In genomic region chr6:48566312-48566711, GRCm38 (mm10) we compare ENCODE assay signal across 8 mouse cellular contexts. TPM values are rescaled to one million over a fixed set of nuclear protein-coding genes. Genes with fewer than 3 reads are reported as not detected.
DNase-seq lines count a peak whose midpoint lies in the region; ATAC-seq lines count a peak whose summit lies in the region.
"Had no signal": no experiment of that assay in that cellular context is flagged by ENCODE, and none has a peak within 500 bp of the region (broad histone marks: within the 10 kb centered on the region; RNA-seq: fewer than 3 reads in every experiment).

No protein-coding gene starts in this region.

- no peak overlapping the region for H3K4me2 ChIP-seq in heart, embryonic 11.5 days

- no peaks in the 10 kb centered on the region; the same call in 1 of the 2 replicates for H3K36me3 ChIP-seq in heart, embryonic 11.5 days (ENCODE audit: control insufficient read depth, insufficient read depth, low read length)

- no peak overlapping the region for H3K4me3 ChIP-seq in heart, embryonic 11.5 days (ENCODE audit: low read depth, low read length)

- peak overlapping the region; percentile 35; the same call in 1 of the 2 replicates for H3K27ac ChIP-seq in heart, embryonic 11.5 days (ENCODE audit: low read depth, low read length)
- H3K27ac ChIP-seq: macrophage had no signal

- ATAC-seq in heart, embryonic 11.5 days (replicated peaks; ENCODE audit: insufficient number of reproducible peaks, low FRiP score, low TSS enrichment) = no peak
- ATAC-seq in erythroblast, adult 5-6 weeks (replicated peaks; ENCODE audit: low FRiP score, poor library complexity, severe bottlenecking) = no peak

- peak; percentile 87 for DNase-seq in Muller cell, postnatal 12 days (ENCODE audit: inconsistent ontology term)
- DNase-seq in adrenal gland, postnatal 25 days = peak; percentile 69
- DNase-seq in kidney, postnatal 4 days = peak; percentile 78 to 85
- no peak for DNase-seq in spleen, adult 12 weeks (ENCODE audit: low spot score)
- no peak for DNase-seq in natural killer cell, adult 2 months (ENCODE audit: low spot score in 2 of 2)

- WGBS in heart, embryonic 11.5 days (ENCODE audit: insufficient replicate concordance) = 42% methylated on average over 5 of the region's 5 CpGs

- no peak overlapping the region for H3K9ac ChIP-seq in heart, embryonic 11.5 days (ENCODE audit: low read depth, low read length)

- no peaks in the 10 kb centered on the region for H3K9me3 ChIP-seq in heart, embryonic 11.5 days (replicated peaks; ENCODE audit: control insufficient read depth, low read length)

- H3K4me1 ChIP-seq in heart, embryonic 11.5 days (ENCODE audit: control insufficient read depth, insufficient read depth, low read length) = peaks cover 25% of the 10 kb centered on the region

- no peaks in the 10 kb centered on the region for H3K27me3 ChIP-seq in heart, embryonic 11.5 days (ENCODE audit: control insufficient read depth, insufficient read depth, low read length)

RNA-seq across cellular contexts. Expression of gene Rarres2, which starts 6.3 kb away (rescaled TPM):
- total RNA-seq in adrenal gland, postnatal 25 days (2021) = 28.6 and 36.8 TPM in 2 replicates
- 16.4 and 18.3 TPM in 2 replicates for polyA plus RNA-seq in heart, embryonic 11.5 days (2014; fragmentation: Nextera tagmentation; extraction: Ambion mirVana)
- total RNA-seq in erythroblast, adult 5-6 weeks (2015; ENCODE audit: low replicate concordance) = not detected in 2 replicates
- total RNA-seq in erythroblast, adult 5-6 weeks (2017; ENCODE audit: low replicate concordance) = not detected in 2 replicates
- polyA plus RNA-seq: macrophage had no signal

RNA-seq across cellular contexts. Expression of gene Lrrc61, which starts 11.7 kb away (rescaled TPM):
- total RNA-seq in adrenal gland, postnatal 25 days (2021) = 43.3 and 59.5 TPM in 2 replicates
- 6.6 and 9.6 TPM in 2 replicates for polyA plus RNA-seq in heart, embryonic 11.5 days (2014; fragmentation: Nextera tagmentation; extraction: Ambion mirVana)
- 2.3 and 8.4 TPM in 2 replicates for total RNA-seq in erythroblast, adult 5-6 weeks (2015; ENCODE audit: low replicate concordance)
- 0.94 and 10.3 TPM in 2 replicates for total RNA-seq in erythroblast, adult 5-6 weeks (2017; ENCODE audit: low replicate concordance)

RNA-seq across cellular contexts. Expression of gene Gm45021, which starts 23.1 kb away (rescaled TPM):
- total RNA-seq in adrenal gland, postnatal 25 days (2021) = not detected in 2 replicates
- polyA plus RNA-seq in heart, embryonic 11.5 days (2014; fragmentation: Nextera tagmentation; extraction: Ambion mirVana) = 0.77 and 1.3 TPM in 2 replicates
- not detected in 2 replicates for total RNA-seq in erythroblast, adult 5-6 weeks (2015; ENCODE audit: low replicate concordance)
- not detected in 2 replicates for total RNA-seq in erythroblast, adult 5-6 weeks (2017; ENCODE audit: low replicate concordance)
- polyA plus RNA-seq: macrophage had no signal

RNA-seq across cellular contexts. Expression of gene Repin1, which starts 27.4 kb away (rescaled TPM):
- 66.1 and 67.8 TPM in 2 replicates for total RNA-seq in adrenal gland, postnatal 25 days (2021)
- 22.0 and 26.5 TPM in 2 replicates for polyA plus RNA-seq in heart, embryonic 11.5 days (2014; fragmentation: Nextera tagmentation; extraction: Ambion mirVana)
- 2.3 TPM in 2 replicates for total RNA-seq in erythroblast, adult 5-6 weeks (2015; ENCODE audit: low replicate concordance)
- 3.9 TPM in 1 of 2 replicates, not detected in the other for total RNA-seq in erythroblast, adult 5-6 weeks (2017; ENCODE audit: low replicate concordance)

RNA-seq across cellular contexts. Expression of gene Gm44965, which starts 27.4 kb away (rescaled TPM):
- not detected in 2 replicates for total RNA-seq in adrenal gland, postnatal 25 days (2021)
- not detected in 2 replicates for polyA plus RNA-seq in heart, embryonic 11.5 days (2014; fragmentation: Nextera tagmentation; extraction: Ambion mirVana)
- not detected in 2 replicates for total RNA-seq in erythroblast, adult 5-6 weeks (2015; ENCODE audit: low replicate concordance)
- total RNA-seq in erythroblast, adult 5-6 weeks (2017; ENCODE audit: low replicate concordance) = not detected in 2 replicates
- polyA plus RNA-seq: macrophage had no signal

Comparison
In these comparisons a context has a peak if more than half of its experiments do, and no peak if none do; other contexts are left out.
1. DNase-seq: peak in Muller cell, postnatal 12 days (single experiment), adrenal gland, postnatal 25 days (single experiment) and kidney, postnatal 4 days (2 of 2); none in spleen, adult 12 weeks (single experiment) and natural killer cell, adult 2 months (0 of 2).
2. RNA of gene Rarres2, which starts 6.3 kb away (total RNA-seq): 28.6 to 36.8 TPM in adrenal gland, postnatal 25 days; not detected in erythroblast, adult 5-6 weeks; every median in the first group is over 10 times any median in the second.